Mouse (Mus musculus) heart, embryonic 13.5 days (tissue): ENCODE results near the gene Myo6. TPM values are rescaled to one million over a fixed set of nuclear protein-coding genes. Genes with fewer than 3 reads are reported as not detected.

Source experiments
- ATAC-seq: fragments of 200-750 bp; cut with Nextera tagmentation; 2 replicates; pipeline ENCODE4 v1.8.0; 2017; ENCODE audit warnings: moderate TSS enrichment; ENCODE audit not compliant: insufficient number of reproducible peaks, low FRiP score, low TSS enrichment; ENCODE audit errors: extremely low read depth
- H3K27ac ChIP-seq: fragments of 300-500 bp; sonication (generic); replicated peaks from 2 replicates; pipeline ENCODE4 v1.5.1; 2015; ENCODE audit warnings: moderate library complexity, mild to moderate bottlenecking, inconsistent platforms
- H3K27me3 ChIP-seq: fragments of 300-500 bp; sonication (generic); replicated peaks from 2 replicates; pipeline ENCODE4 v1.6.1; 2015; ENCODE audit warnings: mild to moderate bottlenecking, inconsistent platforms
- H3K36me3 ChIP-seq: fragments of 300-500 bp; sonication (generic); 2 replicates; pipeline ENCODE4 v1.6.1; 2015; ENCODE audit warnings: mild to moderate bottlenecking, inconsistent platforms
- H3K4me1 ChIP-seq: fragments of 300-500 bp; sonication (generic); 2 replicates; pipeline ENCODE4 v1.6.1; 2015; ENCODE audit warnings: inconsistent platforms
- H3K4me2 ChIP-seq: fragments of 300-500 bp; sonication (generic); 2 replicates; pipeline ENCODE4 v1.6.1; 2015; ENCODE audit warnings: inconsistent platforms, mild to moderate bottlenecking, moderate library complexity
- H3K4me3 ChIP-seq: fragments of 300-500 bp; sonication (generic); 2 replicates; pipeline ENCODE4 v1.5.1; 2015; ENCODE audit warnings: moderate library complexity, mild to moderate bottlenecking, inconsistent platforms
- H3K9ac ChIP-seq: fragments of 300-500 bp; sonication (generic); 2 replicates; pipeline ENCODE4 v1.6.1; 2015; ENCODE audit warnings: inconsistent platforms, mild to moderate bottlenecking, moderate library complexity
- H3K9me3 ChIP-seq: fragments of 300-500 bp; sonication (generic); 2 replicates; pipeline ENCODE4 v1.6.1; 2016; ENCODE audit warnings: inconsistent platforms
- WGBS: fragments of 180-500 bp; shearing (Covaris S2); methylation state at CpG from one replicate; pipeline ENCODE4 v1.1.7; 2015; ENCODE audit warnings: mixed read lengths; 5-methylcytosine and 5-hydroxymethylcytosine counted together
- polyA plus RNA-seq: library from polyadenylated mRNA; unstranded; fragments of >200 nt; fragmentation: Nextera tagmentation; extraction: Ambion mirVana; gene quantifications from 2 replicates; pipeline ENCODE4 v1.2.1, GENCODE M21; 2015

Gene Myo6
- polyA plus RNA-seq, result 10.1 TPM in 2 replicates

GRCm38 (mm10) chr9:80164611-80165474, at the start of gene Myo6:
TSS of gene Myo6 (plus strand) at chr9:80165031.
- no peaks in the 10 kb centered on the region for H3K36me3 ChIP-seq
- H3K4me3 ChIP-seq, result peak within 1 kb of the TSS; percentile 71
- peak within 1 kb of the TSS; percentile 74 for H3K4me2 ChIP-seq
- peaks cover 10% of the 10 kb centered on the region for H3K4me1 ChIP-seq
- peak within 1 kb of the TSS; percentile 87 for H3K9ac ChIP-seq
- H3K27me3 ChIP-seq, result no peaks in the 10 kb centered on the region
- H3K27ac ChIP-seq, result peak within 1 kb of the TSS; percentile 89
- H3K9me3 ChIP-seq, result no peaks in the 10 kb centered on the region
- WGBS, result under 1% methylated on average over 66 of the region's 69 CpGs
- peak; percentile 96 for ATAC-seq

- no peak for ATAC-seq
- WGBS, result 38% methylated on average over 10 of the region's 10 CpGs
- H3K9me3 ChIP-seq, result no peaks in the 10 kb centered on the region
- peak overlapping the region; percentile 58 for H3K27ac ChIP-seq
- peaks cover 62% of the 10 kb centered on the region for H3K36me3 ChIP-seq
- H3K4me3 ChIP-seq, result no peak overlapping the region
- no peaks in the 10 kb centered on the region for H3K27me3 ChIP-seq
- H3K4me2 ChIP-seq, result peak overlapping the region; percentile 5; the same call in 1 of the 2 replicates
- no peak overlapping the region for H3K9ac ChIP-seq
- H3K4me1 ChIP-seq, result peaks cover 10% of the 10 kb centered on the region
These were observed 18.7 kb upstream of the Myo6 start for GRCm38 (mm10) chr9:80145992-80146587.

GRCm38 (mm10) chr9:80149594-80149993, 15.2 kb upstream of the Myo6 start:
- ATAC-seq, result no peak
- H3K4me2 ChIP-seq, result no peak overlapping the region
- H3K27ac ChIP-seq, result no peak overlapping the region
- H3K36me3 ChIP-seq, result peaks cover 60% of the 10 kb centered on the region
- H3K4me1 ChIP-seq, result peaks cover 10% of the 10 kb centered on the region
- 57% methylated on average over 5 of the region's 5 CpGs for WGBS
- H3K27me3 ChIP-seq, result no peaks in the 10 kb centered on the region
- H3K9ac ChIP-seq, result no peak overlapping the region
- no peak overlapping the region for H3K4me3 ChIP-seq
- no peaks in the 10 kb centered on the region for H3K9me3 ChIP-seq

- Histone ChIP-seq H3K36me3 (peaks cover 43% of the 10 kb centered on the region), H3K4me1 (no peaks in the 10 kb centered on the region), H3K27me3 (no peaks in the 10 kb centered on the region), H3K27ac (no peak overlapping the region), H3K9ac (no peak overlapping the region), H3K4me2 (no peak overlapping the region), H3K4me3 (no peak overlapping the region), H3K9me3 (no peaks in the 10 kb centered on the region)
- 73% methylated on average over 5 of the region's 5 CpGs for WGBS
- ATAC-seq, result no peak; the same call in 1 of the 2 replicates
These were observed 9.6 kb upstream of the Myo6 start for GRCm38 (mm10) chr9:80155277-80155676.

- WGBS, result 85% methylated on average over 5 of the region's 5 CpGs
These were observed 8.1 kb upstream of the Myo6 start for GRCm38 (mm10) chr9:80156780-80157179.

GRCm38 (mm10) chr9:80157840-80158465, 6.9 kb upstream of the Myo6 start:
- Histone ChIP-seq H3K9ac (no peak overlapping the region), H3K27ac (no peak overlapping the region), H3K4me2 (no peak overlapping the region), H3K9me3 (no peaks in the 10 kb centered on the region), H3K27me3 (no peaks in the 10 kb centered on the region), H3K4me1 (no peaks in the 10 kb centered on the region), H3K4me3 (no peak overlapping the region), H3K36me3 (peaks cover 24% of the 10 kb centered on the region)
- WGBS, result 84% methylated on average over 12 of the region's 12 CpGs
- no peak for ATAC-seq

More at GRCm38 (mm10) chr9:80156780-80157179, 8.1 kb upstream of the Myo6 start:
- H3K4me3 ChIP-seq, result no peak overlapping the region
- H3K4me1 ChIP-seq, result no peaks in the 10 kb centered on the region
- no peaks in the 10 kb centered on the region for H3K27me3 ChIP-seq
- no peak overlapping the region for H3K9ac ChIP-seq
- H3K9me3 ChIP-seq, result no peaks in the 10 kb centered on the region
- H3K4me2 ChIP-seq, result no peak overlapping the region
- no peak overlapping the region for H3K27ac ChIP-seq
- peaks cover 35% of the 10 kb centered on the region for H3K36me3 ChIP-seq
- ATAC-seq, result no peak

GRCm38 (mm10) chr9:80158937-80159336, 5.9 kb upstream of the Myo6 start:
- no peak overlapping the region for H3K27ac ChIP-seq
- no peak for ATAC-seq
- H3K36me3 ChIP-seq, result peaks cover 14% of the 10 kb centered on the region
- WGBS, result 79% methylated on average over 5 of the region's 5 CpGs
- H3K4me1 ChIP-seq, result peaks cover under 1% of the 10 kb centered on the region; the same call in 1 of the 2 replicates
- no peaks in the 10 kb centered on the region for H3K9me3 ChIP-seq
- no peak overlapping the region for H3K4me3 ChIP-seq
- no peaks in the 10 kb centered on the region for H3K27me3 ChIP-seq
- H3K4me2 ChIP-seq, result no peak overlapping the region
- no peak overlapping the region for H3K9ac ChIP-seq

GRCm38 (mm10) chr9:80161451-80161850, 3.4 kb upstream of the Myo6 start:
- Histone ChIP-seq H3K27me3 (no peaks in the 10 kb centered on the region), H3K4me1 (peaks cover 10% of the 10 kb centered on the region), H3K36me3 (no peaks in the 10 kb centered on the region; the same call in 1 of the 2 replicates), H3K9ac (no peak overlapping the region), H3K9me3 (no peaks in the 10 kb centered on the region), H3K4me2 (no peak overlapping the region), H3K27ac (no peak overlapping the region), H3K4me3 (no peak overlapping the region)
- ATAC-seq, result no peak
- WGBS, result 76% methylated on average over 4 of the region's 4 CpGs

- WGBS, result 73% methylated on average over 4 of the region's 4 CpGs
- no peaks in the 10 kb centered on the region for H3K36me3 ChIP-seq
- H3K4me1 ChIP-seq, result peaks cover 10% of the 10 kb centered on the region
- no peak overlapping the region for H3K4me3 ChIP-seq
- H3K9me3 ChIP-seq, result no peaks in the 10 kb centered on the region
- no peak for ATAC-seq
- no peak overlapping the region for H3K9ac ChIP-seq
- H3K27me3 ChIP-seq, result no peaks in the 10 kb centered on the region
- no peak overlapping the region for H3K27ac ChIP-seq
- 0 out of 2 replicates have a peak overlapping the region, but pooled peaks have one; percentile 74 for H3K4me2 ChIP-seq
These were observed 1.6 kb upstream of the Myo6 start for GRCm38 (mm10) chr9:80163126-80163723.

GRCm38 (mm10) chr9:80164191-80164590, 640 bp upstream of the Myo6 start:
- no peak for ATAC-seq
- Histone ChIP-seq H3K4me1 (peaks cover 10% of the 10 kb centered on the region), H3K4me2 (peak overlapping the region; percentile 74), H3K4me3 (peak overlapping the region; percentile 71), H3K9me3 (no peaks in the 10 kb centered on the region), H3K9ac (peak overlapping the region; percentile 69), H3K27ac (no peak overlapping the region), H3K36me3 (no peaks in the 10 kb centered on the region), H3K27me3 (no peaks in the 10 kb centered on the region)
- 3% methylated on average over 13 of the region's 13 CpGs for WGBS

GRCm38 (mm10) chr9:80165690-80166089, 859 bp downstream of the Myo6 start:
- ATAC-seq, result no peak
- Histone ChIP-seq H3K27me3 (no peaks in the 10 kb centered on the region), H3K4me1 (peaks cover 10% of the 10 kb centered on the region), H3K9ac (peak overlapping the region; percentile 87), H3K4me3 (peak overlapping the region; percentile 71), H3K9me3 (no peaks in the 10 kb centered on the region), H3K36me3 (no peaks in the 10 kb centered on the region), H3K4me2 (peak overlapping the region; percentile 74), H3K27ac (peak overlapping the region; percentile 89; the same call in 1 of the 2 replicates)
- 41% methylated on average over 9 of the region's 9 CpGs for WGBS
